Mouse (Mus musculus) CH12.LX (cell line): ENCODE results near the gene Ilf3.

Source experiments
- CHD2 ChIP-seq: IDR thresholded peaks from 2 replicates; pipeline ENCODE4 v1.6.1; 2011; ENCODE audit warnings: low read length, improper control_type of control experiment
- CTCF ChIP-seq, 2 experiments: IDR thresholded peaks in 1 of 2; conservative IDR thresholded peaks in 1 of 2; 2 replicates each; pipeline ENCODE4 v1.5.1; 2011 to 2012; ENCODE audit warnings: low read depth in 2 of 2, low read length in 2 of 2, improper control_type of control experiment in 1 of 2, inconsistent platforms in 1 of 2, mild to moderate bottlenecking in 1 of 2, moderate library complexity in 1 of 2
- EP300 ChIP-seq: IDR thresholded peaks from 2 replicates; pipeline ENCODE4 v1.6.1; 2011; ENCODE audit warnings: low read length, improper control_type of control experiment
- ETS1 ChIP-seq: conservative IDR thresholded peaks from 2 replicates; pipeline ENCODE4 v1.6.1; 2012; ENCODE audit warnings: low read depth, mild to moderate bottlenecking, inconsistent platforms, low read length, improper control_type of control experiment, moderate library complexity
- KAT2A ChIP-seq: IDR thresholded peaks from 2 replicates; pipeline ENCODE4 v1.6.1; 2012; ENCODE audit warnings: low read length, improper control_type of control experiment, inconsistent platforms; ENCODE audit not compliant: insufficient replicate concordance
- MAX ChIP-seq: IDR thresholded peaks from 2 replicates; pipeline ENCODE4 v1.6.1; 2011; ENCODE audit warnings: low read length, improper control_type of control experiment
- MYC ChIP-seq: IDR thresholded peaks from 2 replicates; pipeline ENCODE4 v1.6.1; 2011; ENCODE audit warnings: low read depth, mild to moderate bottlenecking, improper control_type of control experiment, low read length
- POLR2A ChIP-seq: IDR thresholded peaks from 2 replicates; pipeline ENCODE4 v1.6.1; 2011; ENCODE audit warnings: low read depth, mild to moderate bottlenecking, improper control_type of control experiment, low read length
- SIN3A ChIP-seq: IDR thresholded peaks from 2 replicates; pipeline ENCODE4 v1.6.1; 2012; ENCODE audit warnings: low read length, improper control_type of control experiment, inconsistent platforms
- TBP ChIP-seq: conservative IDR thresholded peaks from 2 replicates; pipeline ENCODE4 v1.6.1; 2011; ENCODE audit warnings: low read depth, low read length, improper control_type of control experiment
- TCF12 ChIP-seq: IDR thresholded peaks from 2 replicates; pipeline ENCODE4 v1.6.1; 2014; ENCODE audit warnings: low read depth, mild to moderate bottlenecking, inconsistent platforms, low read length, improper control_type of control experiment
- ZKSCAN1 ChIP-seq: IDR thresholded peaks from 2 replicates; pipeline ENCODE4 v1.6.1; 2012; ENCODE audit warnings: low read depth, inconsistent platforms, low read length, improper control_type of control experiment, borderline replicate concordance
- ZMIZ1 ChIP-seq: IDR thresholded peaks from 2 replicates; pipeline ENCODE4 v1.6.1; 2012; ENCODE audit warnings: low read depth, mild to moderate bottlenecking, inconsistent platforms, low read length, improper control_type of control experiment
- ZNF384 ChIP-seq: IDR thresholded peaks from 2 replicates; pipeline ENCODE4 v1.6.1; 2012; ENCODE audit warnings: low read depth, low read length, improper control_type of control experiment, inconsistent platforms

DNA sequence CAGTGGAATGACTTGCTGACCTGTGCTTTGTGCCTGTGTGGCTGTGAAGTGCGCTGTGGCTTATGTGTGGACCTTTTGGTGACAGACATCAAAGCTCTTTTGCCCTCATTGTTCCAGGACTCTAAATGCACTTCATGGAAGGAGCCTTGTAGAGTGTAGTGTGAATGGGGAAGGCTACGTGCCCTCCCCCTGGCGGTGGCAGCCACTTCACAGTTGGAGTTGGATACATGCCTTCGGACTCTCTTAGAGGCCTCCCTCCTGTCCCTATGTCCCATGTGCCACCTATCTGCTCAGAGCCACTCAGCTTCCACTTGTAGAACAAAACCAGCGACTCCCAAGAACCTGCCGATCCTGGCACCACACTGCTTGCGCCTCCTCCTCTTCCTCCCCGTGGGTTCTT is 66.1 kb downstream of the Ilf3 start:
- TF ChIP-seq TBP = no peak
- no peak for TF ChIP-seq EP300
- TF ChIP-seq ZKSCAN1 = no peak
- TF ChIP-seq CHD2 = no peak
- TF ChIP-seq POLR2A = no peak
- no peak for TF ChIP-seq CTCF (conservative IDR thresholded peaks at IDR 0.05 in 1 of 2, IDR thresholded peaks at IDR 0.05 in 1 of 2; ENCODE audit: low read depth in 2 of 2, low read length in 2 of 2)
- no peak for TF ChIP-seq ETS1
- no peak for TF ChIP-seq SIN3A
- no peak for TF ChIP-seq ZNF384
- TF ChIP-seq MYC = no peak
- TF ChIP-seq ZMIZ1 = no peak
- no peak for TF ChIP-seq KAT2A
- TF ChIP-seq MAX = no peak
- no peak for TF ChIP-seq TCF12
